Mouse (Mus musculus) sigmoid colon, adult 10 weeks (tissue): ENCODE results near the gene Olfr771. TPM values are rescaled to one million over a fixed set of nuclear protein-coding genes. Genes with fewer than 3 reads are reported as not detected.

Experiments used
- polyA plus RNA-seq: library from polyadenylated mRNA; stranded (reverse); fragments of 350-450 nt; fragmentation: Illumina TruSeq; extraction: RNeasy Lipid Tissue Mini Kit (QIAGEN cat#74804); gene quantifications from one replicate; pipeline ENCODE4 v1.2.3, GENCODE M21; 2014; ENCODE audit warnings: low read depth, low replicate concordance

Gene Olfr771
- not detected for polyA plus RNA-seq

DNA sequence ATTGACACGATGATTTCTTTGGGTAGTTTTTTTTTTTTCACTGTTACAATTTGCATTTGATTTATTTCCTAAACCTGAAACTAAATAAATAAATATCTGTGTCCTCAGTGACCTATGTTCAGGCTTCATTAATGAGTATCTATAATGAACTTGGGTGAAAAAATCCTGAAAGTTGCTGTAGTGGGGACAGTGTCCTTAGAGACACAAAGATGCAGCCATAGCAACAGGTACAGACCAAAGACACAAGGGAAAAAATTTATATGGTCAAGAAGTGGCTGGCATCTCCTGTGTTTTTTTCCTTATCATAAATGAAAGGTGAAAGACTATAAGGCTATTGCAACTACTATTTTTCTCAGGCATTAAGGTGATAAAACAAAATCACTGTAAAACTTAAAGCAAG lies at the start of gene Olfr771:
Olfr771 (minus strand) TSS at position 101 of the 400 bp plus-strand sequence.

DNA sequence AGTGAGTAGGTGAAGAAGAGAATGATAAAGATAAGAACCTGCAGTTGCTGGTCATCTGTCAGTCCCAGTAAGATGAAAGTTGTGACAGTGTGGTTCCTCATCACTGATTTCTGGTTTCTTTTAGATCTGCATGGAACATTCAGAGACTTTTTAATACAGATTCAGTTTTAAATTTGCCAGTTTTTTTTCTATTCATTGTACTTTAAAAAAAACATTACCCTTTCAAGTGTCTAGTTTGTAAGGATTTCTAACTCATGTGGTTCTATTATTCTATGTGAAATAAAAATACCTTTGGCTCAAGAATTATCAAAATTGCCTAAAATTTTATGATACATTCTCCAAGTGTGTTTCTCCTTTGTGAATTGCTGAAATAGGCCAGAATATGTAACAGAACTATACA lies 22.8 kb upstream of the Olfr771 start, which contains the start of gene Olfr773:
Olfr773 (minus strand) TSS at position 101 of the 400 bp plus-strand sequence.

DNA sequence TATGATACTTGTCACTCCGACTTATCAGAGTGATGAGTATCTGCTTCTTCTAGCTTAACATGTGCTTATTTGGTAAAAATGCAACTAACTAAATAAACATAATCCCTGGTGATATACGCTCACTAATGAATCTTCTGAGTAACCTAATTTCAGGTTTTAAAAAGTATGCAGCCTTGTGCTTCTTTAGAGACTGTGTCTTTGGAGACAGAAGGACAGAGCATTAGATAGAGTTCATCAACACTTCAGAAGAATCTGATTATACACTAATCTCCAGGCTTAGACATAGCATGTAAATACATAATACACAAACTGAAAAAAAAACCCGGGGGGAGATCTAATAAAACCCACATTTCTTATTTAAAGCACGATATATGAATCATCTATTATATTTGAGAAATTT lies 13.3 kb upstream of the Olfr771 start, which contains the start of gene Olfr772:
Olfr772 (minus strand) TSS at position 101 of the 400 bp plus-strand sequence.

DNA sequence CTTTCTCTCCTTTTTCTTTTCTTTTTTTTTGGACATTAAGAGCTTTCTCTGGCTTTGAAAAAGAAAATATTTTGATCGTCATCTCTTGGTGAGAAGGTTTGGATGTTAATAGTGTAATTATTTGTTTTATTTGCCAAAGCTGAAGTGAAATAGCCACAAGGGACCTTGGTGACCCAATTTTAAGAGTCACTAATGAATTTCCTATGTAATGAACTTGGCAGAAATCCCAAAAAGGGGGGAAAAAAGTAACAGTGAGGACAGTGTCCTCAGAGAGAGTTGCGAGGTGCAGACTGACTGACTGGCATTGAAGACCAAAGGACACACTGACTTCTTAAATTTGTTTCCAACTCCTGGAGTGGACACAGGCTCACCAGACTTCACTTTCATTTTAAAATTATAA lies 25.7 kb downstream of the Olfr771 start, which contains the start of gene Olfr770:
Olfr770 (minus strand) TSS at position 101 of the 400 bp plus-strand sequence.

DNA sequence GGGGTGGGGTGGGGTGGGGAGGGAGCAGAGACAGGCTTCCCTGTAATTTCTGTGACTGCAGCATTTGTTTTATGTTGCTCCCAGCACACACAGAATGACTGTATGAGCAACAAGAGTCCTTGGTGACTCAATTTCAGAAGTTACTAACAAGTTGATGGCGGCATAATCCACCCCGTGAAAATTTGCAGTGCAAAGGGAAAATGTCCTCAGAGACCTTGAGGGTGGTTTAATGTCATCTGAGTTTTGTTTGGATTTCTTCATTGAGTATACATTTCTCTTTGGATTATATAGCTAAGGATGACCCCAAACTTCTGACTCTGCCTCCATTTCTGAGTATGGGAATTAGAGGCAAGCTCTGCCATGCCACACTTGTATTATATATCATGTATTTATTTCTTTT lies 46.8 kb downstream of the Olfr771 start, which contains the start of gene Olfr769:
Olfr769 (minus strand) TSS at position 101 of the 400 bp plus-strand sequence.

Other genes with a start within 250 kb of the Olfr771 start
- 3.9 TPM for gene Rdh5, start 241.9 kb downstream of the Olfr771 start, polyA plus RNA-seq
- gene Bloc1s1, start 240.7 kb downstream of the Olfr771 start, polyA plus RNA-seq, result not detected
- gene Itga7, start 230.9 kb downstream of the Olfr771 start, polyA plus RNA-seq, result 4.2 TPM
- 20.4 TPM for gene Mettl7b, start 203.8 kb downstream of the Olfr771 start, polyA plus RNA-seq
- not detected for gene Olfr9, start 175.3 kb downstream of the Olfr771 start, polyA plus RNA-seq
- gene Olfr763, start 154.0 kb downstream of the Olfr771 start, polyA plus RNA-seq, result not detected
- not detected for gene Olfr764-ps1, start 124.9 kb downstream of the Olfr771 start, polyA plus RNA-seq
- gene Olfr765, start 114.8 kb downstream of the Olfr771 start, polyA plus RNA-seq, result not detected
- not detected for gene Olfr766-ps1, start 95.8 kb downstream of the Olfr771 start, polyA plus RNA-seq
- gene Olfr767, start 81.8 kb downstream of the Olfr771 start, polyA plus RNA-seq, result not detected
- not detected for gene Olfr768, start 65.4 kb downstream of the Olfr771 start, polyA plus RNA-seq
- gene Olfr769, start 46.9 kb downstream of the Olfr771 start, polyA plus RNA-seq, result not detected
- gene Olfr770, start 25.8 kb downstream of the Olfr771 start, polyA plus RNA-seq, result not detected
- gene Olfr772, start 13.2 kb upstream of the Olfr771 start, polyA plus RNA-seq, result not detected
- gene Olfr773, start 22.7 kb upstream of the Olfr771 start, polyA plus RNA-seq, result not detected
- gene Olfr774, start 71.5 kb upstream of the Olfr771 start, polyA plus RNA-seq, result not detected
- not detected for gene Olfr775, start 83.7 kb upstream of the Olfr771 start, polyA plus RNA-seq
- gene Olfr776, start 94.4 kb upstream of the Olfr771 start, polyA plus RNA-seq, result not detected
- not detected for gene Olfr777, start 106.7 kb upstream of the Olfr771 start, polyA plus RNA-seq
- not detected for gene Olfr780, start 153.4 kb upstream of the Olfr771 start, polyA plus RNA-seq
- gene Olfr781, start 164.1 kb upstream of the Olfr771 start, polyA plus RNA-seq, result not detected
- gene Olfr782, start 184.1 kb upstream of the Olfr771 start, polyA plus RNA-seq, result not detected
- not detected for gene Olfr784, start 219.3 kb upstream of the Olfr771 start, polyA plus RNA-seq
- not detected for gene Olfr785, start 240.7 kb upstream of the Olfr771 start, polyA plus RNA-seq